ENCODE assay signal across 33 mouse cellular contexts in genomic region chr4:103715568-103715967, GRCm38 (mm10).
"Had no signal": no experiment of that assay in that cellular context is flagged by ENCODE, and none has a peak within 500 bp of the region (broad histone marks: within the 10 kb centered on the region; RNA-seq: fewer than 3 reads in every experiment).

No protein-coding gene starts in this region.

- ATAC-seq: liver, embryonic 12.5 days; liver, postnatal 0 days; lung, postnatal 0 days; midbrain, embryonic 13.5 days; midbrain, embryonic 15.5 days; midbrain, embryonic 16.5 days had no signal

- H3K27ac ChIP-seq: limb, embryonic 10.5 days; limb, embryonic 12.5 days; limb, embryonic 13.5 days; limb, embryonic 15.5 days; liver, embryonic 12.5 days; liver, embryonic 13.5 days; liver, embryonic 14.5 days; liver, embryonic 15.5 days; lung, embryonic 15.5 days; macrophage; midbrain, embryonic 10.5 days; midbrain, embryonic 12.5 days; midbrain, embryonic 13.5 days; midbrain, embryonic 15.5 days; neural tube, embryonic 12.5 days; neural tube, embryonic 13.5 days had no signal

- H3K4me3 ChIP-seq: limb, embryonic 10.5 days; limb, embryonic 12.5 days; limb, embryonic 13.5 days; limb, embryonic 15.5 days; liver, embryonic 12.5 days; liver, embryonic 13.5 days; liver, embryonic 15.5 days; lung, embryonic 15.5 days; megakaryocyte, embryonic 14.5 days; midbrain, embryonic 10.5 days; midbrain, embryonic 12.5 days; midbrain, embryonic 13.5 days; midbrain, embryonic 15.5 days; myocyte; neural tube, embryonic 12.5 days; neural tube, embryonic 13.5 days had no signal

- H3K4me2 ChIP-seq: limb, embryonic 12.5 days; limb, embryonic 13.5 days; limb, embryonic 15.5 days; liver, embryonic 11.5 days; liver, embryonic 12.5 days; liver, embryonic 13.5 days; liver, embryonic 15.5 days; lung, embryonic 14.5 days; lung, embryonic 15.5 days; midbrain, embryonic 11.5 days; midbrain, embryonic 12.5 days; midbrain, embryonic 13.5 days; midbrain, embryonic 15.5 days; neural tube, embryonic 12.5 days; neural tube, embryonic 13.5 days had no signal

- H3K27me3 ChIP-seq: limb, embryonic 12.5 days; limb, embryonic 13.5 days; limb, embryonic 15.5 days; liver, embryonic 12.5 days; liver, embryonic 13.5 days; liver, embryonic 15.5 days; lung, embryonic 15.5 days; megakaryocyte, embryonic 14.5 days; midbrain, embryonic 12.5 days; midbrain, embryonic 13.5 days; midbrain, embryonic 15.5 days; neural tube, embryonic 12.5 days; neural tube, embryonic 13.5 days had no signal

- H3K4me1 ChIP-seq: limb, embryonic 10.5 days; limb, embryonic 12.5 days; limb, embryonic 13.5 days; limb, embryonic 15.5 days; liver, embryonic 12.5 days; liver, embryonic 13.5 days; liver, embryonic 15.5 days; lung, embryonic 15.5 days; megakaryocyte, embryonic 14.5 days; neural tube, embryonic 12.5 days had no signal

- H3K9ac ChIP-seq: limb, embryonic 12.5 days; limb, embryonic 13.5 days; limb, embryonic 15.5 days; liver, embryonic 12.5 days; liver, embryonic 13.5 days; liver, embryonic 14.5 days; liver, embryonic 15.5 days; liver, postnatal 0 days; lung, embryonic 14.5 days; lung, embryonic 15.5 days; midbrain, embryonic 12.5 days; midbrain, embryonic 13.5 days; midbrain, embryonic 15.5 days; neural tube, embryonic 12.5 days; neural tube, embryonic 13.5 days had no signal

- H3K36me3 ChIP-seq: limb, embryonic 10.5 days; limb, embryonic 12.5 days; limb, embryonic 13.5 days; limb, embryonic 15.5 days; liver, embryonic 12.5 days; liver, embryonic 13.5 days; liver, embryonic 15.5 days; lung, embryonic 15.5 days; midbrain, embryonic 10.5 days; midbrain, embryonic 12.5 days; midbrain, embryonic 13.5 days; midbrain, embryonic 15.5 days; neural tube, embryonic 12.5 days; neural tube, embryonic 13.5 days had no signal

- DNase-seq: left cerebral cortex, postnatal 4 days; liver; liver, embryonic 13.5 days; liver, postnatal 0 days; lung, adult 18-20 months; lung, adult 2 months; lung, embryonic 14.5 days; lung, postnatal 10 days; lung, postnatal 14 days; lung, postnatal 36 days; lung, postnatal 4 days; midbrain, embryonic 14.5 days had no signal

- H3K9me3 ChIP-seq: limb, embryonic 10.5 days; limb, embryonic 12.5 days; limb, embryonic 13.5 days; limb, embryonic 15.5 days; liver, embryonic 13.5 days; liver, embryonic 15.5 days; lung, embryonic 15.5 days; midbrain, embryonic 10.5 days; midbrain, embryonic 12.5 days; midbrain, embryonic 13.5 days; midbrain, embryonic 15.5 days; neural tube, embryonic 12.5 days; neural tube, embryonic 13.5 days had no signal
